Mouse (Mus musculus) left cerebral cortex, postnatal 4 days (tissue): ENCODE measurements around the gene Scn8a. TPM values are rescaled to one million over a fixed set of nuclear protein-coding genes. Genes with fewer than 3 reads are reported as not detected.

Source experiments
- DNase-seq: peaks from one replicate; pipeline ENCODE4 v3.0.0-alpha.2; 2022
- intact Hi-C: fragments of 180-260 bp; cut with DNase I; formaldehyde crosslinking; loops from one replicate; pipeline ENCODE4 v1.15.1; 2025
- total RNA-seq, 2 experiments: library from RNA; stranded (reverse); gene quantifications; 2 replicates each; pipeline ENCODE4 v1.2.3; 2021

The Scn8a gene
- total RNA-seq, 2 experiments from 2014 or later = 106 to 113 TPM

- intact Hi-C loops = loop anchor here (5.0 kb wide), 1 partner anchor 84 kb away; no protein-coding TSS in a partner anchor
- DNase-seq = peak; percentile 41
Measured at GRCm38 (mm10) chr15:100873155-100873554, 3.5 kb downstream of the Scn8a start.

- intact Hi-C loops = no loop called here
- no peak for DNase-seq
Measured at GRCm38 (mm10) chr15:100879073-100879472, 9.4 kb downstream of the Scn8a start.

- intact Hi-C loops = no loop called here
- DNase-seq = no peak
Measured at GRCm38 (mm10) chr15:100881385-100881784, 11.7 kb downstream of the Scn8a start.

GRCm38 (mm10) chr15:100884481-100884880 is 14.8 kb downstream of the Scn8a start:
- no peak for DNase-seq
- intact Hi-C loops = no loop called here

- no peak for DNase-seq
- intact Hi-C loops = no loop called here
Measured at GRCm38 (mm10) chr15:100891962-100892361, 22.3 kb downstream of the Scn8a start.

GRCm38 (mm10) chr15:100896502-100896901 is 26.8 kb downstream of the Scn8a start:
- no peak for DNase-seq
- intact Hi-C loops = no loop called here

- peak; percentile 53 for DNase-seq
- intact Hi-C loops = no loop called here
Measured at GRCm38 (mm10) chr15:100903811-100904210, 34.2 kb downstream of the Scn8a start.

GRCm38 (mm10) chr15:100905006-100905405 is 35.3 kb downstream of the Scn8a start:
- intact Hi-C loops = no loop called here
- DNase-seq = no peak

- DNase-seq = no peak
Measured at GRCm38 (mm10) chr15:100905751-100906150, 36.1 kb downstream of the Scn8a start.

GRCm38 (mm10) chr15:100908817-100909216 is 39.2 kb downstream of the Scn8a start:
- intact Hi-C loops = no loop called here
- DNase-seq = peak; percentile 84

More at GRCm38 (mm10) chr15:100905751-100906150, 36.1 kb downstream of the Scn8a start:
- intact Hi-C loops = no loop called here

- intact Hi-C loops = no loop called here
- DNase-seq = peak; percentile 90
Measured at GRCm38 (mm10) chr15:100909734-100910163, 40.1 kb downstream of the Scn8a start.

- peak; percentile 50 for DNase-seq
- intact Hi-C loops = no loop called here
Measured at GRCm38 (mm10) chr15:100910381-100910841, 40.8 kb downstream of the Scn8a start.

GRCm38 (mm10) chr15:100912676-100913266 is 43.1 kb downstream of the Scn8a start:
- intact Hi-C loops = no loop called here

GRCm38 (mm10) chr15:100914734-100915242 is 45.1 kb downstream of the Scn8a start:
- DNase-seq = peak; percentile 36
- intact Hi-C loops = no loop called here

More at GRCm38 (mm10) chr15:100912676-100913266, 43.1 kb downstream of the Scn8a start:
- DNase-seq = no peak

- no peak for DNase-seq
- intact Hi-C loops = no loop called here
Measured at GRCm38 (mm10) chr15:100918046-100918445, 48.4 kb downstream of the Scn8a start.

- intact Hi-C loops = no loop called here
- no peak for DNase-seq
Measured at GRCm38 (mm10) chr15:100922210-100922609, 52.6 kb downstream of the Scn8a start.

- intact Hi-C loops = no loop called here
- peak; percentile 84 for DNase-seq
Measured at GRCm38 (mm10) chr15:100923476-100923875, 53.8 kb downstream of the Scn8a start.

- no peak for DNase-seq
- intact Hi-C loops = no loop called here
Measured at GRCm38 (mm10) chr15:100924941-100925340, 55.3 kb downstream of the Scn8a start.

GRCm38 (mm10) chr15:100930477-100930876 is 60.8 kb downstream of the Scn8a start:
- intact Hi-C loops = no loop called here
- DNase-seq = no peak

- intact Hi-C loops = no loop called here
- no peak for DNase-seq
Measured at GRCm38 (mm10) chr15:100936176-100936575, 66.5 kb downstream of the Scn8a start.

GRCm38 (mm10) chr15:100948383-100948782 is 78.7 kb downstream of the Scn8a start:
- no peak for DNase-seq
- intact Hi-C loops = no loop called here

- intact Hi-C loops = no loop called here
- no peak for DNase-seq
Measured at GRCm38 (mm10) chr15:100949169-100949568, 79.5 kb downstream of the Scn8a start.
